Mouse (Mus musculus) erythroblast, embryonic 14.5 days (primary cell): ENCODE measurements around the gene Mapk7. TPM values are rescaled to one million over a fixed set of nuclear protein-coding genes. Genes with fewer than 3 reads are reported as not detected.

Experiments used
- H3K27me3 ChIP-seq: 2 replicates; pipeline ENCODE4 v1.6.1; 2012; ENCODE audit warnings: inconsistent platforms; ENCODE audit not compliant: control insufficient read depth
- H3K36me3 ChIP-seq: 2 replicates; pipeline ENCODE4 v1.6.1; 2012; ENCODE audit warnings: mild to moderate bottlenecking, inconsistent platforms; ENCODE audit not compliant: control insufficient read depth
- H3K4me1 ChIP-seq: 2 replicates; pipeline ENCODE4 v1.6.1; 2012; ENCODE audit warnings: inconsistent platforms; ENCODE audit not compliant: control insufficient read depth
- H3K4me3 ChIP-seq: replicated peaks from 2 replicates; pipeline ENCODE3; 2012; ENCODE audit warnings: moderate library complexity, mild to moderate bottlenecking, inconsistent platforms
- H3K9me3 ChIP-seq: 2 replicates; pipeline ENCODE4 v1.6.1; 2012; ENCODE audit warnings: low read length, inconsistent platforms, mixed read lengths; ENCODE audit not compliant: control insufficient read depth
- GATA1 ChIP-seq: IDR thresholded peaks from 2 replicates; pipeline ENCODE4 v1.6.1; 2012; ENCODE audit warnings: low read length, inconsistent platforms, mixed read lengths
- TAL1 ChIP-seq: IDR thresholded peaks from 3 replicates; pipeline ENCODE4 v1.6.1; 2012; ENCODE audit warnings: low read length, inconsistent platforms, mixed read lengths
- polyA plus RNA-seq: library from polyadenylated mRNA; stranded (reverse); fragments of >175 nt; gene quantifications from 2 replicates; pipeline ENCODE4 v1.2.3, GENCODE M21; 2012

Gene Mapk7
- 1.6 and 1.7 TPM in 2 replicates for polyA plus RNA-seq

DNA sequence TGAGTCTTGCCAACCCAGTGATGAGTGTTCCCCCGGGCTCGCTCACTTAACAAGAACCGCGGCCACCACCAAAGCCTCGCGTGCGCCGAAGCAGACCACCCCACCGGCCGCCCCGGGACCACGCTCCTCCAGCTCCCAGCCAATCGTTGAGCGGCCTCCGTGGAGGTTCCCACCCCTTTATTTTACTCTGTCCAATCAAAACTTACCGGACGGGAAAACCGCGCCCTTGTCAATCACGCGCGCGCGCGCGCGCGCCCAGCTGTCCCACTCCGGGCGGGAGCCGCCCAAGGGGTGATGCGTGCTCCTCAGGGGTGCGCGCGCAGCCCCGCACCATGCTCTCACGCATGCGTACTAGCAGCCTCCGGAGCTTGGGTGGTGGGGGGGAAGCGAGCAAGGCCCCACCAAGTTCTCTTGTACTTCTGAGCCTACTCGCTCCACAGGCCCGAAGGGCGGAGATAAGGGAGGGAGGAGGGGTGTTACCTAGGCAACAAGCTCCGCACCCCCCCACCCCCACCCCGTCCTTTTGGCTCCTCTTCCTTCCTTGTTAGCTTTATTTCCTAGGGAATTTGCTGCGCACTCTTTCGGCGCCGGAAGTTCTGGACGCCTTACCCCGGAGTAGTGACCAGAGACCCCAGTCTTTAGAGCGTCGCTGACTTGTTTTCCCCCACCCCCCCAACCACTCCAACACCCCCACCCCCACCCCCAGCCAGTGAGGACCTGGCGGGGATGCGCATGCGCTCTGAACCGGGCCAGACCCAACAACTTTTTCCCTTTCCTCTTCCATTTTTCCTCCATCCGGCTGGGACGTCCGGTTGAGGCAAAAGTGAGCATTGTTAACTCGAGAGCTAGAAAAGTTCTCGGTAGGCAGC is at the start of gene Mapk7:
TSS of gene Mapk7 (minus strand) at position 278 of the 869 bp plus-strand sequence.
- Histone ChIP-seq H3K4me3 (peak within 1 kb of the TSS; percentile 89), H3K4me1 (peaks cover 28% of the 10 kb centered on the region), H3K9me3 (no peaks in the 10 kb centered on the region), H3K27me3 (no peaks in the 10 kb centered on the region), H3K36me3 (peaks cover 32% of the 10 kb centered on the region)
- TF ChIP-seq TAL1 = no peak

DNA sequence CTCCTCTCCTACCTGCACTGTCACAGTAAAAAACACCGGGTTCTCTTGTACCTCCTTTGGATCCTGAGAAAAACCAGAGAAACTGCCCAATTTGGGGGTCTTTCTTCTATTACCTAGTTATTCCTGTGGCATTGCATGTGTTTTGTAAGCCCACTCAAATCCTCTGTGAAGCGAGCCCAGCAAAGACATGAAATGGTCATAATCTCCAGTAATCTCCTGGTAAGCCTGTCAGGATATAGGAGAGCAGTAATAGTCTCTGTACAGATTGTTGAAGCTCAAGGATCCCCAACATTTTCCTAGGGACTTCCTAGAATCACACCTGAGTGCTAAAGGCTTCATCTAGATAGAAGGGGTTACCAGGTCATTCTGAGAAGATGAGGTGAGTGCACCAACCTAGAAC is 46.9 kb upstream of the Mapk7 start:
- TF ChIP-seq GATA1 (no peak), TAL1 (no peak)
- H3K4me3 ChIP-seq = no peak overlapping the region
- H3K27me3 ChIP-seq = no peaks in the 10 kb centered on the region
- peaks cover 2% of the 10 kb centered on the region; the same call in 1 of the 2 replicates for H3K36me3 ChIP-seq
- H3K4me1 ChIP-seq = no peaks in the 10 kb centered on the region
- no peaks in the 10 kb centered on the region for H3K9me3 ChIP-seq

DNA sequence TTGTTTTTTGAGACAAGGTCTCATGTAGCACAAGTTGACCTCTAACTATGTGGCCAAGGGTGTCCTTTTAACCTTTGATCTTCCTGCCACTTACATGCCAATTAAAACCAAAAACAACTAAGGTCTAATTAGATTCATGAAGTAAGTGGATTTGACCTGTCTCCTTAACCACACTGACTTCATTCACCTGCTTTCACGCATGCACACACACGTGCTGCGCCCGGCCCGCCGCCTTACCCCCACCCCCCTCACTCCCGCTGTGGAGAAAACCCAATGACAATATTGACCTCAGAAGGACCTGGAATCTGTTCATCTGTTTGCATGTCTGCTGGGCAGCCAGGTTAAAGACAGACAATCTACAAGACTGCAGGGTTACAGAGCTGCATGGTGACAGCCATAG is 46.4 kb upstream of the Mapk7 start:
- no peaks in the 10 kb centered on the region for H3K27me3 ChIP-seq
- TF ChIP-seq GATA1 = no peak
- no peak for TF ChIP-seq TAL1
- no peak overlapping the region for H3K4me3 ChIP-seq
- no peaks in the 10 kb centered on the region for H3K9me3 ChIP-seq
- no peaks in the 10 kb centered on the region for H3K4me1 ChIP-seq
- peaks cover 2% of the 10 kb centered on the region; the same call in 1 of the 2 replicates for H3K36me3 ChIP-seq

DNA sequence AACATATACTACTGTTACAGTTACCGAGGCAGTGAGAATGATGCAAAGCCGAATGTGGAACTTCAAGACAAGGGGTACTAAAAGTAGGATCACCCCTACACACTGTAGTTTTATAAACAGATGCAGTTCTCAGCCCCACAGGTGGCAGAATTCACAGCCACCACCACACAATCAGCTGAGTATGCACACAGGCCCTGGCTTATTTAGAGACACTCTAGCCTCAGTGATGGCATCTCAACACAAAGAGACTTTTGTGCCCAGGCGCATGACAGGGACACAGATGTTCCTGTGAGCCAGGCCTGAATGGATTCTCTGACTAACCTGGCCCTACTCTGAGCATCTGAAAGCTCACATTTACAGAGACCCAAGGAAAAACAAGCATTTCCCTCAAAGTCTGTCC is 43.2 kb upstream of the Mapk7 start:
- H3K9me3 ChIP-seq = no peaks in the 10 kb centered on the region
- H3K27me3 ChIP-seq = no peaks in the 10 kb centered on the region
- TF ChIP-seq GATA1 (no peak), TAL1 (no peak)
- H3K4me1 ChIP-seq = no peaks in the 10 kb centered on the region
- no peaks in the 10 kb centered on the region for H3K36me3 ChIP-seq
- no peak overlapping the region for H3K4me3 ChIP-seq

DNA sequence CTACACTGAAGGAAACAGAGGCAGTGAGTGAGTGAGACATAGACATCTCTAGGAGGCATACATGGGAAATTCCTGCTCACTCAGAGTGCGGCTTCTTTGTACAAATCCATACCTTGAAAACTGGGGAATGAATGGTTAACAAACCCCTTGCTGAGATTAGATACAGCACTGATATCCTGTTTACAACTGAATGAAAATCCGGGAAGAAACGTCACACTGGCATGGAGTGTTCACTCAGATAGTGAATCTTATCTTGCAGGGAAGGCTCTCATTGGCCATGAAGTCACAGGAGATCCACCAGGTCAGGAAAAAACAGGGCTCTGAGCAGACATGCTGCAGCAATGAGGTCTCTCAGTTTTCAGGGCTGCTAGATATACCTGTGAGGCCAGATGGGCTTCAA is 42.7 kb upstream of the Mapk7 start:
- Histone ChIP-seq H3K27me3 (no peaks in the 10 kb centered on the region), H3K9me3 (no peaks in the 10 kb centered on the region), H3K4me3 (no peak overlapping the region), H3K36me3 (no peaks in the 10 kb centered on the region), H3K4me1 (no peaks in the 10 kb centered on the region)
- TF ChIP-seq GATA1 (no peak), TAL1 (no peak)

DNA sequence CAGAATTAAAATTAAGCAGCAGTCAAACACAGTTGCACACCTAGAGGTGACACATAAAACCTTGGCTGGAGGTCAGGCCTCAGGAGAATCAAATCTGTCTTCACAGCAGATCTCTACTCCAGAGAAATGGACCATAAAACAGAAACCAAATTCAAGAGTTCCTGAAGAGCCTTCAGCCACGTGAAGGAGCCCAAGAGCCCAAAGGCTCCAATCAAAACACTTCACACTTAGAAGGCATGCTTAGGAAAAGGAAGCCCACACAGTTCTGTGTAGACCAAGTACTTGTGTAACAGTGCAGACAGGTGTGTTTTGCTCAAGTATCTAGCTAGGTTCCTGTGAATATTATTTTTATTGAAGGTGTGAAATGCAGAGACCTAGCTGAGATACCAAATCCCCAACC is 41.3 kb upstream of the Mapk7 start:
- Histone ChIP-seq H3K36me3 (no peaks in the 10 kb centered on the region), H3K4me3 (no peak overlapping the region), H3K4me1 (no peaks in the 10 kb centered on the region), H3K27me3 (no peaks in the 10 kb centered on the region), H3K9me3 (no peaks in the 10 kb centered on the region)
- TF ChIP-seq GATA1 = no peak
- TF ChIP-seq TAL1 = no peak

DNA sequence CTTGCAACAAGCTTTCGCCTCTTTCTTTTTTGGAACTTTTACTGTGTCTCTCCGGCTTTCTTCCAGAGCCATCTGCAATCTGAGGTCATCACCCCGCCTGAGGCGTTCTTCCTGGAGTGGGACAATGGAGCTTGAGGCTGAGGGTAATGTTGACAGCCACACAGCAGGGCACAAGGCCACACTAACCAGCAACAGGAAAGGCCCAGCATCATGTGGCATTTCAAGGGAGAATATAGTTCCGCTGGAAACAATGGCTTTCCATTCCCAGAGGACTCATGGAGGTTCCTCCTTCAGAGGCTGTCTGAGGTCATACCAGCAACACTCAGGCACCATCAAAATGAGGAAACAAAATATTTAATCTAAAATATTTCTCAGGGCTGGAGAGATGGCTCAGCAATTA is 39.4 kb upstream of the Mapk7 start:
- Histone ChIP-seq H3K27me3 (no peaks in the 10 kb centered on the region), H3K4me1 (no peaks in the 10 kb centered on the region), H3K9me3 (no peaks in the 10 kb centered on the region), H3K4me3 (no peak overlapping the region), H3K36me3 (no peaks in the 10 kb centered on the region; the same call in 1 of the 2 replicates)
- TF ChIP-seq TAL1 (no peak), GATA1 (no peak)

DNA sequence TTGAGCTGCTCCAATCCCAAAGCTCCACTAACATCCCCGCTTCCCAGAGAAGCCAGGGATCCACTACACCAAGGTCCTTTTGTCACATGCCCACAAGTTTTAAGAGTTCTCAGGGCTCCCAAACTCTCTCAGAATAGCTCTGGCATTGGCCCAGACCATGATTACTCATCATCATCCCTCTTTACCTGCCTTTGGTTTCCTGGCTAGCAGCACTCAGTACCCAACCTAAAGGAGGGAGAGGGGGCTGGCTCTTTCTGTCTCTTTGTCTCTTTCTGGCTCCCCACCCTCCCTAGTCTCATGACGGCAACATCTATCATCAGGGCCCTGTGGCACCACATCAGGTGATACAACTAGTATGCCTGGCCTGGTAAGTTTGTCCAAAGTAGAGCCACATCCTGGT is 38.6 kb upstream of the Mapk7 start:
- Histone ChIP-seq H3K36me3 (no peaks in the 10 kb centered on the region; the same call in 1 of the 2 replicates), H3K27me3 (no peaks in the 10 kb centered on the region), H3K4me3 (no peak overlapping the region), H3K4me1 (no peaks in the 10 kb centered on the region), H3K9me3 (no peaks in the 10 kb centered on the region)
- no peak for TF ChIP-seq TAL1
- TF ChIP-seq GATA1 = no peak

DNA sequence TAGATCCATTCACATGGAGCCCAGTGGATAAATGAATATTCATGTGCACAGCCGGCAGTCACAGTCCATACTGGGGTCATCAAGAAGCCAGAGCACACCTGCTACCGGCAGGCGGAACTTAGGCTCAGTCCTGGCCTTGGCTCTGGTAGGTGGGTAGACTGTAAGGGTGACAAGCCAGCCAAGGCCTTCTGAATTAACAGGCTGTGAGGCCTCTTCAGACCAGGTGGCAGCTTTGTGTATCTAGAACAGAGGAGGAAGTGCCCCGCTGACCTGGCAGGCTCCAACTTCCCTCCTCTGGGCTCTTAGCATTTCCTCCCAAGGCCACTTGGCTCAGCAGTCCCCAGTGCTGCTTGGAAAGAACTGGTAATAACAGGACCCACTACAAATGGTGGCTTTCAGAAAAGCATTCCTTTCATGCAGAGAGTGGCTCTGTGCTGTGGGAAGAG is 35.1 kb upstream of the Mapk7 start:
- TF ChIP-seq GATA1 = no peak
- TF ChIP-seq TAL1 = no peak
- Histone ChIP-seq H3K9me3 (no peaks in the 10 kb centered on the region), H3K4me1 (no peaks in the 10 kb centered on the region), H3K27me3 (no peaks in the 10 kb centered on the region), H3K36me3 (no peaks in the 10 kb centered on the region; the same call in 1 of the 2 replicates), H3K4me3 (no peak overlapping the region)
